Mouse (Mus musculus): ENCODE results near the gene Plrg1.

DNA sequence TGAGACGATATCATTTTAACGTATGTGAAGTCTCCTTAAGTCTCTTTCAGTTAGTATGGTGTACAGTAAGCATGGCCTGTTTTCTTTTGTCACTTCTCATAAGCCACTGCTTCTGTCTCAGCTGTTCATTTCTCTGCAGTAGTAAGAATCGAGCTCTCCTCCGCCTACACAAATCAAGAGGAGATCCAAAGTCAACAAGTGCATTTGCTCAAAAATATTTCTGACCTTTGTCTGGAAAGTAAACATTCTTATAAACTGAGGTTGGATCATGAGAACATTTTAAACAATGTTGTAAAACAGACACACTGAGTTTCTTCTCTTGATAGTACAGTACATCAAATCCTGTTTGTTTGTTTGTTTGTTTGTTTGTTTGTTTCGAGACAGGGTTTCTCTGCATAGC, 4.7 kb upstream of the Plrg1 start:
- TF ChIP-seq GATA1 (IDR thresholded peaks at IDR 0.05; ENCODE audit: borderline replicate concordance, low read length) (no peak), FLI1 (IDR thresholded peaks at IDR 0.05; ENCODE audit: low read length) (no peak)
